ENCODE assay signal across 10 mouse cellular contexts in genomic region chr5:102261621-102262020, GRCm38 (mm10).
"Had no signal": no experiment of that assay in that cellular context is flagged by ENCODE, and none has a peak within 500 bp of the region (broad histone marks: within the 10 kb centered on the region; RNA-seq: fewer than 3 reads in every experiment).

No protein-coding gene starts in this region.

- DNase-seq: kidney, postnatal 14 days; liver, embryonic 13.5 days; liver, postnatal 0 days; right cerebral cortex, adult 18-20 months; thymus, postnatal 4 days had no signal

- H3K4me3 ChIP-seq: left cerebral cortex, adult 2 months; limb, embryonic 15.5 days; liver, embryonic 13.5 days; lung, embryonic 15.5 days; midbrain, embryonic 12.5 days; neural tube, embryonic 13.5 days had no signal

- H3K27ac ChIP-seq: left cerebral cortex, adult 2 months; limb, embryonic 15.5 days; liver, embryonic 13.5 days; lung, embryonic 15.5 days; midbrain, embryonic 12.5 days; neural tube, embryonic 13.5 days had no signal
